Mouse (Mus musculus) intestine, embryonic 14.5 days (tissue): Measurements from ENCODE around the gene Dnm1. TPM values are rescaled to one million over a fixed set of nuclear protein-coding genes. Genes with fewer than 3 reads are reported as not detected.

Experiments used
- ATAC-seq: fragments of 200-750 bp; cut with Nextera tagmentation; replicated peaks from 2 replicates; pipeline ENCODE4 v1.8.0; 2017; ENCODE audit warnings: low read depth, moderate number of reproducible peaks, moderate TSS enrichment, moderate library complexity; ENCODE audit not compliant: low FRiP score, low TSS enrichment
- DNase-seq: peaks from one replicate; pipeline ENCODE4 v3.0.0-alpha.2; 2018; ENCODE audit warnings: low spot score
- H3K27ac ChIP-seq: fragments of 300-500 bp; sonication (generic); 2 replicates; pipeline ENCODE4 v1.5.1; 2014; ENCODE audit warnings: low read depth, mild to moderate bottlenecking, control low read depth
- H3K27me3 ChIP-seq: fragments of 300-500 bp; sonication (generic); replicated peaks from 2 replicates; pipeline ENCODE4 v1.6.1; 2014; ENCODE audit warnings: low read length, control low read depth; ENCODE audit not compliant: control insufficient read depth, insufficient read depth
- H3K36me3 ChIP-seq: fragments of 300-500 bp; sonication (generic); 2 replicates; pipeline ENCODE4 v1.6.1; 2014; ENCODE audit warnings: low read length, control low read depth; ENCODE audit not compliant: control insufficient read depth, insufficient read depth
- H3K4me1 ChIP-seq: fragments of 300-500 bp; sonication (generic); replicated peaks from 2 replicates; pipeline ENCODE4 v1.6.1; 2014; ENCODE audit warnings: low read length, control low read depth, mixed read lengths; ENCODE audit not compliant: control insufficient read depth, insufficient read depth
- H3K4me2 ChIP-seq: fragments of 300-500 bp; sonication (generic); 2 replicates; pipeline ENCODE4 v1.6.1; 2014; ENCODE audit warnings: low read length
- H3K4me3 ChIP-seq: fragments of 300-500 bp; sonication (generic); 2 replicates; pipeline ENCODE4 v1.5.1; 2014; ENCODE audit warnings: low read depth, low read length, control low read depth, mixed read lengths
- H3K9ac ChIP-seq: fragments of 300-500 bp; sonication (generic); 2 replicates; pipeline ENCODE4 v1.6.1; 2014; ENCODE audit warnings: mild to moderate bottlenecking, low read length
- H3K9me3 ChIP-seq: fragments of 300-500 bp; sonication (generic); 2 replicates; pipeline ENCODE4 v1.6.1; 2016; ENCODE audit warnings: low read length, control low read depth; ENCODE audit not compliant: control insufficient read depth
- WGBS: fragments of 180-500 bp; shearing (Covaris S2); extraction: QIAGEN DNeasy Blood & Tissue Kit; methylation state at CpG from one replicate; pipeline ENCODE4 v1.1.7; 2014; 5-methylcytosine and 5-hydroxymethylcytosine counted together
- microRNA-seq: library from miRNA; unstranded; fragments of <30 nt; microRNA quantifications from one replicate; pipeline ENCODE4, GENCODE M21; 2016
- polyA plus RNA-seq: library from polyadenylated mRNA; unstranded; fragments of >200 nt; fragmentation: Nextera tagmentation; extraction: Ambion mirVana; gene quantifications from 2 replicates; pipeline ENCODE4 v1.2.1, GENCODE M21; 2014

The Dnm1 gene
- polyA plus RNA-seq, 1 experiment from 2014 or later = 22.7 TPM

DNA sequence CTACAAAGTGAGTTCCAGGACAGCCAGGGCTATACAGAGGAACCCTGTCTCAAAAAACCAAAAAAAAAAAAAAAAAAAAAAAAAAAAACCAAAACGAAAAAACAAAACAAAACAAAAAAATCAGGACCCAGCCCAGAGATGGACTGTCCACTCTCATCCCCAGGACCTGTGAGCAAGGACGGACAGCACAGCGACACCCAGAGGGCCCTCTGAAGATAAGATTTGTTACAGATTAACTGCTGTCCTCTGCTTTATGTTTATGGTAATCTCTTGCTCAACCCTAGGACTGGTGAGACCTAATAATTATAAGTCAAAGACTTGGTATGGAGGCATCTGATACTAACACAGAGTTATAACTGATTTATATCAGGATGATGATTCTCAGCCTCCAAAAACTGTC, 77.3 kb downstream of the Dnm1 start:
- Histone ChIP-seq H3K9ac (no peak overlapping the region), H3K4me1 (no peaks in the 10 kb centered on the region), H3K27ac (no peak overlapping the region), H3K4me2 (no peak overlapping the region), H3K4me3 (no peak overlapping the region), H3K9me3 (no peaks in the 10 kb centered on the region), H3K27me3 (no peaks in the 10 kb centered on the region), H3K36me3 (peaks cover 32% of the 10 kb centered on the region)
- ATAC-seq = no peak
- no peak for DNase-seq
- 69% methylated on average over 2 of the region's 3 CpGs for WGBS

DNA sequence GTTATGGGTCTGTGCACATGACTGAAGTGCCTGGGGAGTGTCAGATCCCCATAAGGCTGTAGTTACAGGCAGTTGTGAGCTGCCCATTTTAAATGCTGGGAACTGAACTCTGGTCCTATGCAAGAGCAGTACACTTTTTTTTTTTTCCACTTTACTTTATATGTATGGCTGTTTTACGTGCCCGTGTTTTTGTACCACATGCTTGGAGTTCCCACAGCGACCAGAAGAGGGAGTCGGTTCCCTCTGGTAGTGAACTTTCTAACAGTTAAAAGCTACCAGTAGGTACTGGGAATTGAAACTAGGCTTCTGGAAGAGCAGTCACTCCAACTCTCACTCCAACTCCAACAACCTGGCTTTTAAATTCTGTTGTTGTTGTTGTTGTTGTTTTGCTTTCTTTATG, 92.5 kb downstream of the Dnm1 start:
- no peak overlapping the region for H3K27ac ChIP-seq
- H3K4me3 ChIP-seq = 0 out of 2 replicates have a peak overlapping the region, but pooled peaks have one; percentile 94
- peak; percentile 60 for DNase-seq
- H3K9ac ChIP-seq = no peak overlapping the region
- peak overlapping the region; percentile 68 for H3K4me2 ChIP-seq
- peaks cover 31% of the 10 kb centered on the region for H3K36me3 ChIP-seq
- no peaks in the 10 kb centered on the region for H3K27me3 ChIP-seq
- peaks cover 7% of the 10 kb centered on the region for H3K4me1 ChIP-seq
- WGBS = 34% methylated on average over 4 of the region's 4 CpGs
- no peak; the same call in 1 of the 2 replicates for ATAC-seq
- no peaks in the 10 kb centered on the region for H3K9me3 ChIP-seq

DNA sequence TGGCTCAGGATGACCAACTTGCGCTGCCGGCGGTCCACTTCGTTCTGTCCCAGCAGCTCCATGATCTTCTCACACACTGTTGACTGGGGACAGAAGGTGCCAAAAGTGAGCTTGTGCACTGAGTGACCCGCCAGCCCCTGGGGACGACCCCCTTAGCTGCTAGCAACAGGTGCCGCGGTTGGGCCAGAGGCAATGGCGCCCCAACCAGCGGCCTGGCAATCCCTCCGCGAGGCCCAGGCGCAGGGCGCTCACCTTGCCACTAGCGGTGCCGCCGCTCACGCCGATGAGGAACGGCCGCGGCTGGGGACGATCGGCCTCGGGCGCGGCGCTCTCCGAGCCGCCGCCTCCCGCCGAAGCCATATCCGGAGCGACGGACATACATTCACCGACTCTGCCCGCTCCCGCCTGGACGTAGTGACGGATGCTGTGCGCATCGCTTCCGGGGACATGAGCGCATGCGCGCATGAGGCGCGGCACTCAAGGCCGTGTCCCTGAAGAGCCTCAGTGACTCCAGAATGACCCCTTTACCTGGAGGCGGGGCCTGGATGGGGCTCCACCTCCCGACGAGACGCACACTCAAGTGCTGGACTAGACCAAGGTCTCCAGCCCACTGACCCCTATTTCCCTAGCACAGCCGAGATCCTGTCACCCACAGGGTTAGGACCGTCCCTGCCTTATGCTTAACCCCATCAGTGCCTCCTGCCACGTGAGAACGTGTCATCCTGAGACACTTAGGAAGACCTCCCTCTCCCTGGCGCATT, 93.3 kb downstream of the Dnm1 start, which contains the start of gene Uck1:
TSS of gene Uck1 (minus strand) at position 503 of the 761 bp plus-strand sequence.
- H3K27me3 ChIP-seq = no peaks in the 10 kb centered on the region
- peak; percentile 90 for DNase-seq
- peak within 1 kb of the TSS; percentile 68 for H3K4me2 ChIP-seq
- peaks cover 7% of the 10 kb centered on the region for H3K4me1 ChIP-seq
- peak within 1 kb of the TSS; percentile 77 for H3K9ac ChIP-seq
- H3K9me3 ChIP-seq = no peaks in the 10 kb centered on the region
- H3K4me3 ChIP-seq = peak within 1 kb of the TSS; percentile 94
- WGBS = under 1% methylated on average over 59 of the region's 59 CpGs
- peaks cover 33% of the 10 kb centered on the region for H3K36me3 ChIP-seq
- ATAC-seq = peak; percentile 93
- H3K27ac ChIP-seq = peak within 1 kb of the TSS; percentile 69; the same call in 1 of the 2 replicates

DNA sequence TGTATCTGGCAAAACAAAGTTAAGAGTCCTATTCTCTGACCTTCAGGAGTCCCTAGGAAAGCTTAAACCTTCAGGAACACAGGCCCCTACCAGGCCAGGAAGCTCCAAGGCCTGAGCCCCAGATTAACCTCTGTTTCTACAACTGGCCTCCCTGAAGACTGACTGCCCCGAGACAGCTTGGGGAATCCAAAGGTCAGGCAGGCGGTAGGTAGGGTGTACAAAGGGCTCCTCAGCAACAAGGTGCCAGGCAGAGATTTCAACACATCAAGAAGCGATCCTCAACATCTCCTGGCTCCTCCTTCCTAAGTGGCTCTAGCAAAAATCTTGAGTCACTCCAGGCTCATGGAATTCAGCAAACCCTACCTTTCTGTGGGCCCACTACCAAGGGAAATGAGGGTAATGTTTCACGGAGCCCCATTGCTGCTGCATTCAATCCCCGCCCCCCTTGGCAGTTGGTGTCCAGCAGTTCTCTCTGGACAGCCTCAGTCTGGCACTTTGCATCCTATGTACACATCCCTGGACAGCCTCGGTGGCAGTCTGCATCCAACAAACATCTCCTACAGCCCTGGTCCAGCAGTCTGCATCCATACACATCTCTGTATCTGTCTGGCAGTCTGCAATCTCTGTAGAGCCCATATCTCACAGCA, 94.1 kb downstream of the Dnm1 start:
- H3K4me1 ChIP-seq = peaks cover 7% of the 10 kb centered on the region
- peak overlapping the region; percentile 77 for H3K9ac ChIP-seq
- WGBS = 51% methylated on average over 6 of the region's 6 CpGs
- peak overlapping the region; percentile 68 for H3K4me2 ChIP-seq
- H3K27me3 ChIP-seq = no peaks in the 10 kb centered on the region
- H3K36me3 ChIP-seq = peaks cover 41% of the 10 kb centered on the region
- ATAC-seq (no peak), DNase-seq (no peak)
- no peaks in the 10 kb centered on the region for H3K9me3 ChIP-seq
- H3K4me3 ChIP-seq = peak overlapping the region; percentile 94
- no peak overlapping the region for H3K27ac ChIP-seq

Small RNAs within 50 kb of the gene (microRNA-seq; reads per million reads assigned to microRNA genes)
- gene Gm23363 = 0.34 reads per million
- 657 reads per million, percentile 75 among the genes with 10 or more reads in this experiment for gene Mir199b

Other genes with a start within 250 kb of the Dnm1 start
- 48.4 and 52.8 TPM in 2 replicates for gene Prrc2b, start 202.3 kb downstream of the Dnm1 start, polyA plus RNA-seq
- gene Pomt1, start 116.7 kb downstream of the Dnm1 start, polyA plus RNA-seq = 26.9 and 27.6 TPM in 2 replicates
- 61.8 and 65.8 TPM in 2 replicates for gene Uck1, start 93.2 kb downstream of the Dnm1 start, polyA plus RNA-seq
- 20.1 and 20.2 TPM in 2 replicates for gene Golga2, start 66.0 kb downstream of the Dnm1 start, polyA plus RNA-seq
- gene Swi5, start 65.3 kb downstream of the Dnm1 start, polyA plus RNA-seq = 162 and 198 TPM in 2 replicates
- 48.4 and 53.1 TPM in 2 replicates for gene Ciz1, start 1.0 kb downstream of the Dnm1 start, polyA plus RNA-seq
- 35.7 and 36.8 TPM in 2 replicates for gene 1110008P14Rik, start 28.6 kb upstream of the Dnm1 start, polyA plus RNA-seq
- gene Lcn2, start 34.9 kb upstream of the Dnm1 start, polyA plus RNA-seq = 0.93 TPM in 1 of 2 replicates, not detected in the other
- gene Ptges2, start 42.6 kb upstream of the Dnm1 start, polyA plus RNA-seq = 36.4 and 37.0 TPM in 2 replicates
- gene Naif1, start 97.1 kb upstream of the Dnm1 start, polyA plus RNA-seq = 5.8 and 6.0 TPM in 2 replicates
- 17.8 and 18.2 TPM in 2 replicates for gene Slc25a25, start 98.1 kb upstream of the Dnm1 start, polyA plus RNA-seq
- gene Fam102a, start 182.0 kb upstream of the Dnm1 start, polyA plus RNA-seq = 10.3 and 11.4 TPM in 2 replicates
- 118 and 121 TPM in 2 replicates for gene Dpm2, start 217.5 kb upstream of the Dnm1 start, polyA plus RNA-seq
- 0.62 and 0.89 TPM in 2 replicates for gene Pip5kl1, start 221.5 kb upstream of the Dnm1 start, polyA plus RNA-seq
- gene 9430097D07Rik, start 222.3 kb upstream of the Dnm1 start, polyA plus RNA-seq = 0.15 and 0.35 TPM in 2 replicates
- 15.5 and 20.3 TPM in 2 replicates for gene St6galnac4, start 233.8 kb upstream of the Dnm1 start, polyA plus RNA-seq
- gene St6galnac6, start 246.4 kb upstream of the Dnm1 start, polyA plus RNA-seq = 5.7 and 6.9 TPM in 2 replicates